Mouse (Mus musculus) right cerebral cortex, adult 2 months (tissue): ENCODE measurements around the gene Gnb5.

Experiments
- DNase-seq, 2 experiments: peaks; one replicate each; pipeline ENCODE4 v3.0.0; 2021 to 2022; ENCODE audit warnings: low spot score in 2 of 2

The Gnb5 gene

GRCm38 (mm10) chr9:75306126-75306898 lies at the start of gene Gnb5:
Gnb5 (plus strand) TSS chr9:75306288.
- no peak for DNase-seq

GRCm38 (mm10) chr9:75258792-75259191 lies 47.3 kb upstream of the Gnb5 start:
- no peak for DNase-seq

GRCm38 (mm10) chr9:75259656-75260055 lies 46.4 kb upstream of the Gnb5 start:
- no peak for DNase-seq

- no peak for DNase-seq
These were observed 44.7 kb upstream of the Gnb5 start for GRCm38 (mm10) chr9:75261332-75261872.

GRCm38 (mm10) chr9:75262235-75262826 lies 43.8 kb upstream of the Gnb5 start:
- peak; percentile 68 to 74 for DNase-seq

GRCm38 (mm10) chr9:75264008-75264718 lies 41.9 kb upstream of the Gnb5 start:
- no peak for DNase-seq

- no peak for DNase-seq
These were observed 38.9 kb upstream of the Gnb5 start for GRCm38 (mm10) chr9:75267147-75267546.

GRCm38 (mm10) chr9:75270382-75270781 lies 35.7 kb upstream of the Gnb5 start:
- DNase-seq: no peak

GRCm38 (mm10) chr9:75271539-75271938 lies 34.5 kb upstream of the Gnb5 start:
- no peak for DNase-seq

- DNase-seq: no peak
These were observed 32.4 kb upstream of the Gnb5 start for GRCm38 (mm10) chr9:75273646-75274045.

- no peak for DNase-seq
These were observed 31.6 kb upstream of the Gnb5 start for GRCm38 (mm10) chr9:75274486-75274885.

GRCm38 (mm10) chr9:75275051-75275450 lies 31.0 kb upstream of the Gnb5 start:
- no peak for DNase-seq

- DNase-seq: peak; percentile 47 to 58
These were observed 25.3 kb upstream of the Gnb5 start for GRCm38 (mm10) chr9:75280814-75281213.

GRCm38 (mm10) chr9:75282179-75282578 lies 23.9 kb upstream of the Gnb5 start:
- DNase-seq: no peak

GRCm38 (mm10) chr9:75282830-75283229 lies 23.3 kb upstream of the Gnb5 start:
- peak; percentile 68 to 78 for DNase-seq

GRCm38 (mm10) chr9:75283636-75284035 lies 22.5 kb upstream of the Gnb5 start:
- peak in 1 of 2 experiments; percentile 38 for DNase-seq

- DNase-seq: no peak
These were observed 20.7 kb upstream of the Gnb5 start for GRCm38 (mm10) chr9:75285363-75285762.

GRCm38 (mm10) chr9:75287636-75288035 lies 18.5 kb upstream of the Gnb5 start:
- DNase-seq: no peak

- DNase-seq: no peak
These were observed 16.5 kb upstream of the Gnb5 start for GRCm38 (mm10) chr9:75289545-75289944.

- DNase-seq: no peak
These were observed 6.7 kb upstream of the Gnb5 start for GRCm38 (mm10) chr9:75299342-75299741.

- DNase-seq: no peak
These were observed 3.1 kb upstream of the Gnb5 start for GRCm38 (mm10) chr9:75303033-75303432.

- DNase-seq: no peak
These were observed 2.3 kb upstream of the Gnb5 start for GRCm38 (mm10) chr9:75303701-75304261.
